Mouse (Mus musculus) cerebellum, postnatal 10 days (tissue): ENCODE results near the gene Bcas3.

Experiments
- DNase-seq, 2 experiments: peaks; one replicate each; pipeline ENCODE4 v3.0.0; 2021; ENCODE audit warnings: mixed read lengths in 2 of 2

Bcas3 gene

GRCm38 (mm10) chr11:85380046-85380445 is 27.1 kb downstream of the Bcas3 start:
- no peak for DNase-seq

- DNase-seq, result peak; percentile 76 to 77
These were observed 29.1 kb downstream of the Bcas3 start for GRCm38 (mm10) chr11:85382055-85382454.

GRCm38 (mm10) chr11:85383975-85384821 is 31.2 kb downstream of the Bcas3 start:
- DNase-seq, result no peak

DNA sequence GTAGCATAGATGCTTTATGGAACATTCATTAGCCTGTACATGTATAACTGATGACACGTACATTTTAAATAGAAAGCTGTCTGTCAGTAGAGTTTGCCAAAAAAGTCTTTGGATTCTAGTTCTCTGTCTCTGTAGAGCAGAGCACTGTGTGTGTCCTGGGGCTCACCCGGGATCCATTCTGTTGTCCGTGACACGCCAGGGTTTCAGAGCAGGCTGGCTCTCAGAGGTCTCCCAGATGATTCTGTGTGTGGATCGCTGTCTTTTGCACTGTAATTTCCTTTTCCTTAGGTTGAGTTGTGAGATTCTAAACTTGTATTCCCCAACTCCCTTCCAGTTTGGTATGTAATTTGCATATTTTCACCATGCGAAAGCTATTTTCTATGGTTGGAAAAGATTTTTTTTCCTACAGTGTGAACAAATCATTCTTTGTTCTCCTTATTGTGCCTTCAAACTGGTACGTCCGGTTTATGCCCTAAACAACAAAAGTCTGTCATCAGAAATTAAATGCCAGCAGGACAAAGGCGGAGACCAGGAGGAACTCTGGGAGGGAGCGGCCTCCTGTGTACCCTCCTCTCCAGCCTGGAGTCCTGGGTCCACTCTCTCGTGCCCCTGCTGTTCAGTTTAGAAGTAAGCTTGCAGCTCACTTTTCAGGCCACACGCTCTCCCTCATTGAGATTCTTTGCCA is 39.4 kb downstream of the Bcas3 start:
- peak in 1 of 2 experiments; percentile 17 for DNase-seq

DNA sequence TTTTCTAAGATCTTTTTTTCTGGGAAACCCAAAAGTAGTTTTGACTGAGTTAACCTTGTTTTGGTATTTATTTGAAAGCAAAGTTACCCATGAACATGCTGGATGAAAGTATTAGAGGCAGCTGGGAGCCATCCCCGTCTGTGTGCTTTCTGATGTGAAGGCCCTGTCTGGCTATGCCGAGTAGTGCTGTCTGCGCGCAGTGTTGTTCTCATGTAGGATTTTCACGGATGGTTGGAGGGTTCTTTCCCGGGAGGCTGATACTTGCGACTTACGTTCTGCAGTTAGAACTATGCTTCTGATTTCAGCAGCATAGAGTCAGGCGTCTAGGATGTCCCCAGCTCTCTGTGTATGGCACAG is 39.9 kb downstream of the Bcas3 start:
- peak; percentile 12 to 20 for DNase-seq

GRCm38 (mm10) chr11:85393990-85394389 is 41.0 kb downstream of the Bcas3 start:
- DNase-seq, result no peak

- DNase-seq, result no peak
These were observed 42.4 kb downstream of the Bcas3 start for GRCm38 (mm10) chr11:85395361-85395760.

DNA sequence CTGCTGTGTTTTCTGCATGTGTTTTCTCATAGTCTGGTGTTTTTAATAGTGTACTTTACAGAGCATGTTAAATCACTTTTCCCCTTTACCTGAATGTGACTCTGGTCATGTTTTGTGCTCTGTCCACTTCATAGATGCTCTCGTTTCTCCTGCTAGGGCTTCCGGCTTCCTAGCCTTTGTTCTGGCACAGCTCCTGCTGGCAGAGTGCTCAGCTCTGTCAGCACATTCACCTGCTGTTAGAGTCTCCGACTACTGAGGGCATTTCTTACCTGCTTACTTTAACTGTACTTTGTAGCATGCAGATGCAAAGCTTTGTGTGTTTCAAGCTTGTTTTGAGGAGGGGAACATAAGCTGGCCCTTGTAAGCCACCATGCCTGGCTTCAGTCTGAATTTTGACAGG is 53.6 kb downstream of the Bcas3 start:
- peak; percentile 67 to 68 for DNase-seq

DNA sequence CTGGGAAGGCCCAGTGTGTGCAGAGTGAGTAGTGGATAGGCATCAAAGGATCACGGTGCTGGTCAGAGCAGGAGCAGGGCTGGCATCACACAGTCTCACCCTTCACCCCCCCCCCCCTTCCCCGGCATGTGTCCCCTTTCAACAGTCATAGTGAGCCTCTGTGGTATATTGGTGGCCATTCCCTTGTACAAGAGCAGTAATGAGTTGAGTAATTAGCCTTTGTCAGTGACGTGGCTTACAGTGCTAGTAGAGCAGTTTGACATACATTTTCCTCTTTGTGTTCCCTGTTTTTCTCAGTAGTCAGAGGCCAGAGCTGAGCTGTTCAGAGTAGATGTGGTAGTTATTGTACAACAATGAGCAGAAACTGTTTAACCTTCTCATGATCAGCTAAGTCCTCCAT is 54.7 kb downstream of the Bcas3 start:
- no peak for DNase-seq

- no peak for DNase-seq
These were observed 59.4 kb downstream of the Bcas3 start for GRCm38 (mm10) chr11:85412319-85412718.

- peak in 1 of 2 experiments; percentile 23 for DNase-seq
These were observed 61.5 kb downstream of the Bcas3 start for GRCm38 (mm10) chr11:85414476-85414875.

DNA sequence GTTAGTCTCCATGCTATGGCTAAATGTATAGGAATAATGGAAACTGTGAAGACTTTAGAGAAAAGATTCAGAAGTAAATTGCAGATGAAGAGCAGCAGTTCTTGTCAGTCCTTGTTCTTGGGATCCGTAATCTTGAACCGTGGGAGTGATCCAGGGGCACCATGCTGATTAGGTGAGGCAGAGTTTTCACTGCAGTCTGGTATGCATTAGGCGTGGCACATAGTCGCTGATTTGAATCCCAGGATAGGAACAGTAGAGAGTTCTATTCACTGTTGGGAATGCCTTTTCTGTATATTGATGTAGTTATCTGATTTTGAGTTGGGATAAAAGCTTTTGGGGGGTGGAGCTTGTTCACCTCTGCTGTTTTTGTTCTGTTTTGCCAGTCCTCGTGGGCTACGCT is 74.4 kb downstream of the Bcas3 start:
- DNase-seq, result no peak

DNA sequence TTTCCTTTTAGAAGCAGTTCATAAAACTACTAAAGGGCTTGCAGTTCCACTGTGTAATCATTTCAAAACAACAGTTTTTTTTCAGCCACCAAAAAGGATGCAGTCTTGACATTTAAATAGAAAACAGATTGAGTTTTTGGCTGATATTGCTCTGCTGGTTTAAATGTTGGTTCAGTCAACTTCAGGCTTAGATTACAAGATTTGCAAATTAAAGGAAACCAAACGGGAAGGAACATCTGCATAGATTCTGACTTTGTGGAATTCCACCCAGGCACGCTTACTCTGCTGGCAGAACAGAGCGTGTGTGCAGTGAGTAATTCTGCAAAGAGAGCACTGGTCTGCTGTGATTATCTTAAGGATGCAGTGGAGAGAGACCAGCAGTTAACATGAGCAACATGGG is 75.3 kb downstream of the Bcas3 start:
- no peak for DNase-seq

- no peak for DNase-seq
These were observed 77.9 kb downstream of the Bcas3 start for GRCm38 (mm10) chr11:85430743-85431448.

DNA sequence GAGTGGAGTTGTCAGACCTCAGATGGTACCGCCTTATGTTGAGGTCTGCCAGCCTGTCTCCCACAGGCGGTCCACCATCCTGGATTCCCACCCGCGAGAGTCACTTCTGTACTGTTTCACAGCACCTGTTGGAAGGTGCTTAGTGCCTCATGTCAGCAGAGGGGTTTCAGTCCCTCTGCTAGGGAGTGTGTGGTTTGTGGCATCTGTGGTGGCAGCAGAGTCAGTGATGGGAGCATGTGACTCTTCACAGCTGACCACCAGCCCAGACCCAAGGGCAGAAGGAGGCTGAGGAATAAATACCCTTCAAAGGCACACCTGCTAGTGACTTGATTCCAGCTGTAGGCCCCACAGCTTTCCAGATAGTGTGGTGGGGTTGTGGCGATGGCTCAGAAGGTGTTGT is 94.4 kb downstream of the Bcas3 start:
- no peak for DNase-seq

DNA sequence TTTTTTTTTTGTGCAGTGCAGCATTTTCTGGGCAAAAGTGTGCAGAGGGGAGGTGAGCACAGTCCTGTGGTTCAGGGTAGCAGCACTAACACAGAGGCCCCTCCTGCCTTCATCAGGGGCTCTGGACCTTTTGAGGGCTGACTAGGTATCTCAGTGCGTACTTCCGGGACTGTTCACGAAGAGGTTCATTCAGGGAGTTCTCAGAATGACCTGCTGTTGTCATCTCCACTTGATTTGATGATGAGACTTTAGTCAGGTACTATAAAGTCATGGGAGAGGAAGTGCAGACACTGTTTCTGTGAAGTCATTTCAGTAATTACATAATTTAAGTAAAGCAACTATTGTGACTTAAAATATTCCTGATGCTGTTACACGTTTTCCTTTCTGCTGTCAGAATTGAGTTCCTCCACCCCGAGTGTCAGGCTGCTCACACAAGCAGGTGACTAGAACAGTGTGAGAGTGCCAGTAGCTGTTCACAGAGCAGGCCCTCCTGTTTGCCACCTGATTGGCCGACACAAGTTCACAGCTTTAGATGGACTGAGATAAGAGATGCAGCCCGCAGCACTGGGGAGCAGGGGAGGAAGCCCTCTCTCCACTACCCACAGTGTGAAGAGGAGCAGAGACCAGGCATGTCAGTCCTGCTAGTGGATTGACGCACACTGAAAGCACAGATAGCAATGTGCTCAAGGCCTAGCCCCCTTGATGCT is 100.8 kb downstream of the Bcas3 start:
- no peak for DNase-seq

DNA sequence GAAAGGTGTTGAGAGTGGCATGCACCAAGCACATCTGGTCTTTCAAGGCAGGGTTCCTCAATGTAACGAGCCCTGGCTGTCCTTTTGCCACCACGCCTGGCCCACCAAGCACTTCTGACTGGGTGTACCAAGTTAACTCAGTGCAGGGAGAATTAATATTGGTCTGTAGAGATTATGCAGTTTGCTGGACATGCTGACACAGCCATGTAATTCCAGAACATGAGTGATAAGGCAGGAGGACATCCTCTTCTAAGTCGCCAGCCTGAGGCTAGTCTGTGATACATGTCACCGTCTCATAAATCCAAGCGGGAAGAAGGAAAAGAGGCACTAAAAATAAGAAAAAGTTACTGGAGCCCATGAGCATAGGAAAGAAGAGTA is 101.3 kb downstream of the Bcas3 start:
- DNase-seq, result no peak

DNA sequence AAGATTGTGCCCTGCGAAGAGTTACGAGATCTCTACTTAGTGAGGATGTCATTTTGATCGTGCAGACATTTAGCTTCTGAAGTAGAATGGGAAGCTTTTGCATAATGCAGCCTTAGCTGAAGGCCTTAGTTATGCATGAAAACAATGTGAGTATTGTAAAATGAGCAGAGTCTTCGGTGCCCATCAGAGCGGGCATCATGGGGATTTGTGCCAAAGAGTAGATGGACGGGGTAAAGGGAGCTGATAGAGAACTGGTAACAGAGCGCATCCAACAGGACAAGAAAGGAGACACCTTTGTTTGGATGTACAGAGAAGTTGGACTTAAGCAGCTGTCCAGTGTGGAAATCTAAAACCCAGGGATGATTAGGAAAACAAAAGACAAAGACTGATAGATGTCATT is 108.6 kb downstream of the Bcas3 start:
- no peak for DNase-seq

- peak; percentile 63 to 73 for DNase-seq
These were observed 116.6 kb downstream of the Bcas3 start for GRCm38 (mm10) chr11:85469526-85469925.

DNA sequence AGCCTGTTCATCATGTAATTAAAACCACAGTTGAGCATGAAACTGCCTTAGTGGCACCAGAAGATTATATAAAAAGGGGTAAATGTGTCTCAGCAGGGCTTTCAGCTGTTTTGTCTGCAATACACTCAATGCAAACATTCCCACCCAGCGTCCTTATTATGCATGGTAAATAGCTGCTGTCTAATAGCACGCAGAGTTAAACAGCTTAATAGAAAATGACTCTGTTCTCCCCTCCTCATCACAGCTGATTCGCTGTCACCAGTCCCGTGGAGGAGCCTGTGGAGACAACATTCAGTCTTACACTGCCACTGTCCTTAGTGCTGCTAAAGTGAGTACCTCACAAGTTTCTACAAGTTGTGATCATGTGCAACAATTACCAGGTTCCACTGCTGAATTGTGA is 117.5 kb downstream of the Bcas3 start:
- no peak for DNase-seq

- peak in 1 of 2 experiments; percentile 9 for DNase-seq
These were observed 121.4 kb downstream of the Bcas3 start for GRCm38 (mm10) chr11:85474326-85474725.

DNA sequence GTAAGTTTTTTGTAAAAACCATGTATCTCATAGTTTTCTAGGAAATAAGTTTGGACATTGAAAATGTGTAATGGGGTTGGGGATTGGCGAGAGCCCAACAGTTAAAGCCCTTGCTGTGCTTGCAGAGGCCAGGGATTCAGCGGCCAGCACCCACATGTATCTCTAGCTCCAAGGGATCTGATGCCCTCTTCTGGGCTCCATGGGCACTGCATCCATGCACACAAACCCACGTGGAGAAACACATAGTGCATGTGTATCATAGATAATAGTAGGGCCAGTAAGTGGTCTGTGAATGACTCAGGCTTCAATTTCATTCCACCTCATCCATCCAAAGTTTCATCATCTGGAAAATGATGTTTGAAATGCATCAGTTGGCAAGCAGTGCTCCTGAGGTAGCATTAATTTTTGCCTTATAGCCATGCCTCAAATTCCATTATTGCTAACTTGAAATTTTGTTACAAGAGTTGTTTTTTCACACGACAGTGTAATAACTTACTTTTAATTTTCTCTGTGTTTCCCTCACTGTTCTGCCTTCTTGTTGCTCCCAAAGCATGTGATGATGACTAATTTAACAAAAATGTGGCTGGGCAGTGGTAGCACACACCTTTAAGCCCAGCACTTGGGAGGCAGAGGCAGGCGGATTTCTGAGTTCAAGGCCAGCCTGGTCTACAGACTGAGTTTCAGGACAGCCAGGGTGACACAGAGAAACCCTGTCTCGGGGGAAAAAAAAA is 129.9 kb downstream of the Bcas3 start:
- peak; percentile 35 to 42 for DNase-seq
